Mouse (Mus musculus) thymus, postnatal 14 days (tissue): ENCODE measurements around the gene Tmprss3.

Source experiments
- DNase-seq: peaks from one replicate; pipeline ENCODE4 v3.0.0; 2021

Gene Tmprss3

DNA sequence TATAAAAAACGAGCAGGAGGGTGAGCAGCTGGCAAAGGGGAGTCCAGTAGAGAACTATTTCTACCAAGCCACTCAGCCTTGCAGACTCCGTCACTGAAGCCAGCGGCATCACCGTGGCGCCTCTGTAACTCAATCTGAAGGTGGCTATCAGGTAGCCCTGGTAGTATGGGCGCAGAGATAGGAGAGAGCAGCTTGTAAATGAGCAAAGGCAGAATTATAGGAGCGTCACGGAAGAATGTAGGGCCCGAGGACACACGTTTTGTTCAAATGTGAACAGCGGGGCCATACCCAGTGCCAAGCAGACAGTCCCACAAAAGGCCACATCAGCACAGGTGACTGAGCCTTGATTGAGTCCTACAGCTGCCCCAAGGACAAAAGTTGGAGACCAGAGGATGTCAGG is at the start of gene Tmprss3:
Gene Tmprss3, minus strand, starts transcription at position 101 of the 400 bp plus-strand sequence.
- DNase-seq = no peak

DNA sequence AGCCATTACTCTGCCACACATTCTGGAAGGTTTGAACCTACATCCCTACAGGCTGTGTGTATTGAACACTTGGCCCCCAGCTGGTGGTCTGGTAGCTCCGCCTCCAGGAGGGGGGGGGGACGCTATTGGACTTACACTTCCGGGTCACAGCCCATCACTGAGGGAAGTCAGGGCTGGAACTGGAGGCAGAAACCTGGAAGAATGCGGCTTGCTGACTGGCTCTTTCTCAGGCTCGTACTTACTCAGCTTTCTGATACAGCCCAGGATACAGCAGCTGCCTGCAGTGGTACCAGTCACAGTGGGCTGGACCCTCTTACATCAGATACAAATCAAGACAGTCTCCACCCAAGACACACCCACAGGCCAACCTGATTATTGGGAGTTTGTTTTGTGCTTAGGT is 48.4 kb upstream of the Tmprss3 start:
- DNase-seq = no peak

DNA sequence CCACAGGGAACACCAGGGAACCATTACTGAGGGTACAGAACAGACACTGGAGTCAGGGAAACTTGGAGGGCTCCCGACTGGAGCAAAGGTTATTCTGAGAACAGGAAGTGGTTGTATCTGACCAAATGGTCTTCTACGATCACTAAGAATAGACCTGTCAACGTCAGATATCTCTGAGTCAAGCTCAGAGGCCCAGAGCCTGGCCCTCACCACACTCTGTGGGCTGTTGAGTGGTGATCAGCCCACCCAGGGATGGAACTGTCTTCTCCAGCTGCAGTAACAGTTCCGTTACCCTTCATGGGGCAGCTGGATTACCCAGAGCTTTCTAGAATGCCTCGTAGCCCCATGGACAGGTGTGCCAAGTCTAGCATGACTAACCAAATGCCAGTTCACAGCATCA is 46.5 kb upstream of the Tmprss3 start:
- DNase-seq = no peak

DNA sequence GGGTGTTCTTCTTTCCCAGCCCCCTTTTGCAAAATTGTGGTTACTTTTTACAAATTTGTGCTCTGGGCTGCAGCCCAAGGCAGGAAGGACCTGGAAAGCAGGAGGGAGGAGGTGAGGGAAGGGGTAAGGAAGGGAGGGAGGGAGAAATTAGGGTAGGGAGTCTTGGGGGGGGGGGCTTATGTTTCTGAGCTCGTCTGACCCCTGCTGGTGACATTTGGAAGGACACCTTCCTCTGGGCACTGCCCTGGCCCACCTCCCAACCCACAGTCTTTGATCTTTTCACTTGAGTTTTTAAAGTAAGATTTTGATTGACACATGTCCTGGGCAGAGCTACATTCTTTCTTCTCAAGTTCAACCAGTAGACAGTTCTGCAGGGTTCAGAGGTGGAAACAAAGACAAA is 44.0 kb upstream of the Tmprss3 start:
- DNase-seq = peak; percentile 70

DNA sequence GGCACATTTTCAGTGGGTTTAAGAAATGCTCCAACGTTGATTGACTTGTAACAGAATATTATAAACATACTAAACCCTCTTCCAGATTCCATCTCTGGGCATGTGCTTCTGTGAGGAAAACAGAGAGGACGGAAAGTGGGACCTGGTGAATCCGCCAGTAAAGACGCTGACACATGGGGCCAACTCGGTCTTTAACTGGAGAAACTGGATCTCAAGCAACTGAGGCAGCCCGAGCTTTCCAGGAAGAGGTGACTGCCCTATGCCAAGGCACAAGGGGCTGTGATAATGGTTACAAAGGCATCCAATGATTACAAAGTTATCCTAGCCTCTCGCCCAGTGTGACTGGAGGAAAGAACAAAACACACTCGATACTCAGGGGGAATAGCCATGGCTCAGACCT is 42.4 kb upstream of the Tmprss3 start:
- DNase-seq = no peak

DNA sequence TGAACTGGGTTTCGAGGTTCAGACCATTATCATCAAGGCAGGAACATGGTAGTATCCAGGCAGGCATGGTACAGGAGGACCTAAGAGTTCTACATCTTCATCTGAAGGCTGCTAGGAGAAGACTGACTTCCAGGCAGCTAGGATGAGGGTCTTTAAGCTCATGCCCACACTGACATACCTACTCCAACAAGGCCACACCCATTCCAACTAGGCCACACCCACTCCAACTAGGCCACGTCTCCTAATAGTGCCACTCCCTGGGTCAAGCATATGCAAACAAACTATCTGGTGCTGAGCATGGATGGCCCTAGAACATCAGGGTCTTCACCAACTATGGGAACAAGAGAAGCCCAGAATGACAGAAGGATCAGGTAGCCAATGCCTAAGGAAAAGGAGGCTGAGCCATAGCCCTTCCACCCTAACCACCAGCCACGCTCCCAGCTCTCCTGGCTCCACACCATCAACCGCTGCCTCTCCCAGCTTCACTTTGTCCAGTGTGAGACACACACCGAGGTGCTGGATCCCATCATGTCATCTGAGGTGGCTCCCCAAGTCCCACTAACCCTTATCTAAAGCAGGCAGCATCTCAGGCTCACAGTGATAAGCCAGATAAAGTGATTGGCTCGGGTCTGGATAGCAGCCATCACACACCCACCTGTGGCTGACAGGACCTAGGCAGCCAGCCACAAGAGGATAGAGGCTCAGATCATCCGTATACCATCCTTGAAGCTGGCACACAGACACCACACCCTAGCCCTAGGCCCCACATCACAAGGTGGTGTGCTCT is 39.6 kb upstream of the Tmprss3 start:
- no peak for DNase-seq

DNA sequence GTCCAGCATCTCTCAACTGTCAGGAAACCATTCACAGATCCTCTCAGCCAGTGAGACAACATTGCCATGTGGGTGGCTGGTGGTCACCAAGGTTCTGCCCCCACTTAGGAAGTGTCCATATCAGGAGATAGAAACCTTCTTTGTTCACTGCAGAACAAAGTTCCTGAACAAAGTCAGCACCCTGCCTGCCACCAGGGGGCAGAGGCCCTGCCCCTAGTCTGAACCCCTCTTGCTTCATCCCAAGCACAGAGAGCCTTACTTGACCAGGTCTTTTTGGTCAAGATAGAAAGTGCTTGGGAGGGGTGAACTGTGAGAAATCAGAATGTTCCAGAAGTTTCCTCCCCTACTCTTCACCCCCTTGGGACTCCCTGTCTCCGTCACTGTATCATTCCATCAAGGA is 37.1 kb upstream of the Tmprss3 start:
- peak; percentile 37 for DNase-seq

DNA sequence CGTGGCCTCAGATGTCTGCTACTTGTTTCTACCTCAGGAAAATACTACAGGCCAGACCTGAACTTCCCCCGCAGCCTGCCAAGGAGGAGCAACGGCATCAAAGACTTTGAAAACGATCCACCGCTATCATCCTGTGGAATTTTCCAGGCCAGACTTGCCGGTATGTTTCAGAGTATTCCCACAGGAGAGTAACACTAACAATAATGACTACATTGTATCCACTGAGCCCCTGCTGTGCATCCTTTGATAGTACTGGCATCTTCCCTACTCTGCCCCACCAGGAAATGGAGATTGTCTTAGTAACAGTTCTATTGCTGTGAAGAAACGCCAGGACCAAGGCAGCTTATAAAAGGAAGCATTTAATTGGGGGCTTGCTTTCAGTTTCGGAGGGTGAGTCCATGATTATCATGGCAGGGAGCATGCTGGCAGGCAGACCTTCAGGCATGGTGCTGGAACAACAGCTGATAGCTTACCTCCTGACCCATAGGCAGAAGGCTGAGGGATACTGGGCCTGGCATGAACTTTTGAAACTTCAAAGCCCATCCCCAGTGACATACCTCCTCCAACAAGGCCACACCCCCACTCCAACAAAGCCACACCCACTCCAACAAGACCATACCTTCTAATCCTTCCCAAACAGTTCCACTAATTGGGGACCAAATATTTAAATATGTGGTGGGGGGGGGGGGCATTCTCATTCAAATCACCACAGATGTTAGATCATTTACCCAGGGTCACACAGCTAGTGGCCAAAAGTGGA is 33.7 kb upstream of the Tmprss3 start:
- no peak for DNase-seq

DNA sequence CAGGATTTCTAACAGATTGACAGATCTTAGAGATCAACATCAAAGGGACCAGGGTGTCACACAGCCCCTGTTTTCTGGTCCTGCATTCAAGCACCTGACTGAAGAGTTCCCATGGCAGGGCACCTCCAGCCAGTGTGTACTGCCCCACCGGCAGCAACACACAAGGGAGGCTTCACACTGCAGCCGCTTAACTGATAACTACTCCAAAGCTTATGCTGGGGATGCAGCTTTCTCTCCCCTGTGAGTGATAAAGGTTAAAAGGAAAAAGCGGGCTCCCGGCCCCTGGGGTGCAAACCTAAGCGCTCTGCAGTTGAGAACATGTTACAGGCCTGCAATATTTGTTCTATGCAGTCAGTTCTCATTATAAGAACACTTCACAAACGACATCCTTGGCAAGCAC is 33.0 kb upstream of the Tmprss3 start:
- DNase-seq = no peak

DNA sequence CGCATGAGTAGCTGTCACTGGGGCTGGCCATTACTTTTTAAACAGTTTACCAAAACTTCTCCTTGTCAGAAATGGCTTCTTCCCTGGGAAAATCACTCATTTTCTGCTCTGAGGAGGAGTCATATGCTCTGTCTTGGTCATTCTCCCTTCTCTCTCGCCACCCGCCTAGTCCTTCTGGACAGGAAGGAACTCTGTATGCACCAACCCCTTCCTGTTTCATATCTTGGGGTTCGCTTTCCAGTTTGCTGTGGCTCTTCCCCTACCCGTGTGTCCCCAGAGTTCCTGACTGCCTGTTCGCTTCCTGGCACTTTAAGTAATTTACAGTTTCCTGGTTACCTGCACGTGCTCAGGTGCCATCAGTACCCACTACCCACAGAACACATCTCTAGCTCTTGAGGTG is 28.2 kb upstream of the Tmprss3 start:
- no peak for DNase-seq

DNA sequence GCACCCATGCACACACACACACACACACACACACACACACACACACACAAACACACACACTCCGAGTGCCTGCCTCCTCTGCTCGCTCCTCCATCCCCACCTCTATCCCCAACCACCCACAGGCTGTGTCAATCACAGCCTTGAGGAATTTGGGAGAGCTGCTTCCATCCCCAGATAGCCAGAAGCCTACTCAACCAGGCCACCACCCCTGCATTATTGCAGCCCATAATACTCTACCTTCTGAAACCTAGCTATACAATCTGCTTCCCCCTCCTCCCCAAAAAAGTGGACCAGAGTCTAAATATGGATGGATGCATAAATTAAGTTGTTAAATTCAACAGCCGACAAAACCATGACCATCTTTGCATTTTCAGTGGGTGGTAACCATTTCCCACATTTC is 27.6 kb upstream of the Tmprss3 start:
- DNase-seq = no peak

DNA sequence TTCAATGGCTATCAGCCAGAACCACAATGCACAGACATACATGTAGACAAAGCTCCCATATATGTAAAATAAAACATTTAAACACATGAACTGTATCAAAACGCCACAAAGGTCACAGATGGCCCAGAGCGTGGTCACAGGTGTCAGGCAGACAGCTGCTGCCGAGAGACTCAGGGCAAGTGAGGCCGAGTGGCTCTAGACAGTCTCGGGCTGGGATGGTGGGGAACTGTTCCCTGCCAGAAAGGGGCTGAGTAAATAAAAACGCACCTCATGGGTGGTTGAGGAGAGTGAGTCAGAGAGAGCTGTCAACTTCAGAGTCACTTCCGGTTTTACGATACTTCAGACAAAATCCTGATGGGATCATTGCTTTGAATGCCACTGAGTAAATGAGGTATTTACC is 25.8 kb upstream of the Tmprss3 start:
- DNase-seq = peak; percentile 53

DNA sequence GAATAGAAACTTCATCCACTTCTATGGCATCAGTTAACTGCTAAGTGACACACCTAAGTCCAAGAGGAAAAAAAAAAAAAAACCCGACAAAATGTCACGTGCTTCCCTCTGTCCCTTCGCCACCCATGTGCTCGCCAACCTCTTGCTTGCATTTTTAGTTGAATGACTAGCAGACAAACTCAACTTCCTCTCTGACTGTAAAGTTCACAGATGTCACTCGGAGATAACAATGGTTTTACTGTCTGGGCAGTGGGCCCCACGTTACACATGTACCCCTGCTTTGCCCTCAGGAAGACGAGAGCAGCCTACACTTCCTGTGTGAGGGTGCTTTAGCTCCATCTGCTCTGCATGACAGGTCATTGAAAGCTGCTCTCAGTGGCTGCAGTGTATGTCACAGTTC is 25.1 kb upstream of the Tmprss3 start:
- DNase-seq = peak; percentile 73

DNA sequence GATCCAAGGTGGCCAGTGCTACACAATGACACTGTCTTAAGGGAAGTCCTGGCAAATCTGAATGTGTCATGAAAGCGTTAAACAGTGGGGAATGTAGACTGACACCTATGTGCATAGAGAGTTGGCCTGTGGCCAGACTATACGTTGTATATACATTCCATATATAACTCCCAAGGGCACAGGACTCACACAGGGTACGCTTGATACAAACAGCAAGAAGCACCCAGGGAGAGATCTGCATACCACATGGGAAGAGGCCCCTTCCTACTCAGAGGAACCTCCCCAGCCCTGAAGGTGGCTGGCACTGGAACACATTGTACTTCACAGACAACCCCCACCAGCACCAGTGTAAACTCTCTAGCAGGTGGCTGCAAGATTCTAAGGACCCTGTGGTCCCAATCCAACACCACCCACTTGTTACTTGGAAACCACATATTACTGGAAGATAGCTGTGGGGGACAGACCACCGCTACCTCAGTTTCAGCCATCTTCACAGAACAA is 24.1 kb upstream of the Tmprss3 start:
- DNase-seq = peak; percentile 60

DNA sequence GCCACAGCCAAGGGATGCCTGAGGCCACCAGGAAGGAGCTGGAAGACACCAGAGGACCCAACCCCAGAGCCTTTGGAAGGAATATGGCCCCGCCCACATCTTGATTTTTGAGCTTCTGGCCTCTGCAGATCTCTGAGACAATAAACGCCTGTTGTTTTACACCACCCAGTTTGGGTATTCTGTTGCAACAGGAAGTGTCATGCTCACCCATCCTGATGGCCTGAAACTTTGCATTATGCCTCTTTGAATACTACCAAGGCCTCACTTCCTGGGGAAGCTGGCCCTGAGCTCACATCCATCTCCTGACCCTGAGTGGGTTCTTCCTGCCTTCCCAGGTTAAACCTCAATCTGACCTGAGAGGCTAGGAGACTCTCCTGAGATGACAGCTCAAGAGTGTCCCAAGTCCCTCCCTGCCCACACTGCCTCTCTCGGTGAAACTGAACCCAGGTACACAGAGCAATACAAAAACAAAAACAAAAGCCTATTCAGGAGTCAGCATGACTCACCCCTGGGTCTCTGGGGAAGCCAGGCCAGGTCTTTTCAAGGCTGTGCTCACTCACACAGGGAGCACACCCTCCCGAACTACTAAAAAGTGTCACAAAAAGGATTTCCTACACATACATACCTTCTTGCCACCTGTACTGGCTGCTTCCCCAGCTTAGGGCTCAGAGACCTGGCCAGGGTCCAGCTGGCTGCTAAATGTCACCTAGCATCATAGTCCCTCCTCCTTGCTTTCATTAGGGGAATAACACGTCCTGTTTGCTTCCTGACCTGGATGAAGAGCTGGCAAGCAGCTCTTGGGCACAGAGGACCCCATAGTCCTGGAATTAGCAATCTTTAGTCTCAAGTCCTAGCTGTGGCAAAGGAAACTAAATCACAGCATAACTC is 17.5 kb upstream of the Tmprss3 start:
- no peak for DNase-seq

DNA sequence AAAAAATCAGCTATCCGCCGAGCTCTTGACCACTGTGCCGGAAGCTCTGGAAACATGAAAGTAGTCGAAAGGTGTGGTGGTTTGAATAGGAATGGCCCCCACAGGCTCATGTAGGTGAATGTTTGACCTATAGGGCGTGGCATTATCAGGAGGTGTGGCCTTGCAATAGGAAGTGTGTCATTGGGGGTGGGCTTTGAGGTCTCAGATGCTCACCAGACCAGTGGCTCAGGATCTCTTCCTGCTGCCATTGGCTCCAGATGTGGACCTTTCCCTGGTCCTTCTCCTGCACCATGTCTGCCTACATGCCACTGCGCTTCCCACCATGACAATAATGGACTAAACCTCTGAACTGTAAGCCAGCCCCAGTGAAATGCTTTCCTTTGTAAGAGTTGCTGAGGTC is 13.1 kb upstream of the Tmprss3 start:
- no peak for DNase-seq

DNA sequence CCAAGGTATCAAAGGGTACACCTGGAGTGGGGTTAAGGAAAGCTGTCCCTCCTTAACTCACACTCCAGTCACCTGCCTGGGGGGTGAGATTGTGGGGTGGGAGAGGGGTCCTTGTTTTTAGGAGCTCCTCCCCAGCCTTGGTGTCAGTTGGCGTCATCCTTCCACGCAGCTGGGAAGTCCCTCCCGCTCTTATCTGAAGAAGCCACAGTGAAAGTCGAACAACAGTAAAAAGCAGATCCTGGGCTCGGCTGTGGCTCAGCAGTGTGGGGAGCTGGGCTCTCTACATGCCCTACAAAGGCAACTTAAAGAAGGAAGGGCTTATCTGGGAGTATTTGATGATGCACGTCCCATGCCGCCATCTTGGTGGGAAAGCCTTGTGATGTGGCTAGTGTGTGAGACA is 11.5 kb upstream of the Tmprss3 start:
- no peak for DNase-seq

DNA sequence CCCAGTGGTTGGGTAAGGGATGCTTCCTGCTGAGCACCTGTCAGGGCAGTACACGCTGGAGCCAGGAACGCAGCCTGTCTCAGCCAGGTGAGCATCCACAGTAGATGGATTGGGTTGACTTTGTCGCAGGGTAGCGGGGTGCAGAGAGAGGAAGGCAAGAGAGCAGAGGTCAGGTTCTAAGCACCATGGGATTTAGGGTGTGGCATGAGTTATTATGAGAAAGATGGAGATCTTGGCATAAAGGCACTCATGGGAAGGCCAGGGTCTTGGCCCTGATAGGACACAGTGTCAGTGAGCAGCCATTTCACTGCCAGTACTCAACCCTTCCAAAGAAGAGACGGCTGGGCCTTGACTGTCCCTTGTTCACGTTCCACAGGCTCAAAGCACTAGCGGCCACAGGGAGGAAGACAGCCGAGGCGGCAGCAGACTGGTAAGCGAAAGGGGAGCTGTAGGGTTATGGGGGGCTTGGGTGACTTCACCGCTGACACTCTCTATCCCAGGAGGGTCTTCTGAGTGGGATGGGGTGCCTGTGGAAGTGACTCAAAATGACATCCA is 10.7 kb upstream of the Tmprss3 start:
- peak; percentile 49 for DNase-seq

DNA sequence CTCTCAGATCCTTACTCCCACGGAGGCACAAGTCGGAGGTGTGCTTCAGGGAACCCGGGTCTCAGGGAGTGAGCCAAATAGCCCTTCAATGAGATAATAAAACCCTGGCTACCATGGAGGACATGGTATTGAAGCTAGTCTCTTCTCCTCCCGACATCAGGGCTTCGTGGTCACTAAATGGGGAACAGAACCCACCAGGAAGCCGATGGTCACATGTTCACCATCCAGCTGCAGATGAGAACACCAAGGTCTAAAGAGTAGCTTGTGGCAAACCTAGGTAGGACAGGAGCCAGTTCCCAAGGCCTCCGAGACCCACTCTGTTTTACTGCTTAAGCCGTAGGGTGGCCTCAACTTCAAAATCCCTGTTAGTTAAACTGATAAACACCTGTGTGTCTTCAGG is 9.9 kb upstream of the Tmprss3 start:
- no peak for DNase-seq

DNA sequence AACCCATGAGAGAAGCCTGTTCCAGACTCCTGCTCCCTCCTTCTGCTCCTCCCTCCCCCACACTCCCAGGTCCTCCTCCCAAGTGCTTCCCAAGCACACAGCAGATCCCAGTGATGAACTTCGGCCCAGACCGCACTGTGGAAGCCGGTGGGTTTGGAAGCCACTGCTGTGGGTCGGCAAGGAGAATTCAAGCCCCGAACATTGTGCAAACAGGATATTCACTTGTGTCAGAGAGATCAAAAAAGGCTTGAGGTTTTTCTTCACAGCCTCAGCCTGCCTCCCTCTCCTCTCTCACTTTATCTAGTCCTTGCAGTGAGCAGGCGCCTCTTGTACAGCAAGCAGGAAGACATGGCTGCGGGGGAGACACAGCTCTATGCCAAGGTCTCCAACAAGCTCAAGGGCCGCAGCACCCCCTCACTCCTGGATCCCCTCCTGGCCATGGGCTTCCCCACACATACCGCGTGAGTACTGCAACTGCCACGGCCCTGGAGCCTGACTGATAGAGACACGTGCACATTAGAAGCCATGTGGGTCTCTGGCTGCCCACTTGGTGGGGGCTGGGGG is 9.1 kb upstream of the Tmprss3 start, which contains the start of gene Ubash3a:
Gene Ubash3a, plus strand, starts transcription at position 103 of the 564 bp plus-strand sequence.
- DNase-seq = peak; percentile 84

DNA sequence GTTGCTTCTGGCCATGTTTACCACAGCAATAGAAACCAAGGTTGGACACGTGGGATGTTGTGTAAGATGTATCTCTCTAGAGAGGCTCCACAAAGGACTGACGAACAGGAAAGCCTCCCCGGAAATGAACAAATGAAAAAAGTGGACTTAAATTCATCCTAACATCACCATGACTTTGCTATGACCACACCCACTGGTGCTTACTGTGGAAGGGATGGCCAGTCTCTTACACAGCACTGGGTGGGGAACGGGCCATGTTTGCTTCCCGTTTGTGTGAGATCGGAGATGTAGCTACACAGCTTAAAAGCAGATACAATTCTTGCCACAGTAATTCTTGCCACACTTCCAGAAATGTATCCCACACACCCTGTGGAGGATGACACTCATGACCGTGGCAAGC is 2.5 kb downstream of the Tmprss3 start:
- DNase-seq = no peak

DNA sequence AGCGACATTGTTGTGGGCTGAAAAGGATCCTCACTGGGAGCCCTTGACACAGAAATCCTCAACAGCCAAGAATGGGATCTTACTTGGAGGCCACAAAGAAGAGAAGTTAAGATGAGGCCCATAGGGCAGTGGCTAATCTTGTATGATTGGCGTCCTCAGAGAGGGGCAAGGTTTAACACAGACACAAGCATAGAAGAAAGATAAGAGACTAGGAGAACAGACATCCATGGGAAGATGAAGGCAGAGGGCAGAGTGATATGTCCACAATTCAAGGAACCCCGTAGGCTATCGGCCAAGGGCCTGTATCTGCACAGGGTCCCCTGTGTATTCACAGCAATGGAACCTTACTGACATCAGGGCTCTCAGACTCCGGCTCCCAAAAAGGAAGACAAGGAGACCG is 3.6 kb downstream of the Tmprss3 start:
- no peak for DNase-seq

DNA sequence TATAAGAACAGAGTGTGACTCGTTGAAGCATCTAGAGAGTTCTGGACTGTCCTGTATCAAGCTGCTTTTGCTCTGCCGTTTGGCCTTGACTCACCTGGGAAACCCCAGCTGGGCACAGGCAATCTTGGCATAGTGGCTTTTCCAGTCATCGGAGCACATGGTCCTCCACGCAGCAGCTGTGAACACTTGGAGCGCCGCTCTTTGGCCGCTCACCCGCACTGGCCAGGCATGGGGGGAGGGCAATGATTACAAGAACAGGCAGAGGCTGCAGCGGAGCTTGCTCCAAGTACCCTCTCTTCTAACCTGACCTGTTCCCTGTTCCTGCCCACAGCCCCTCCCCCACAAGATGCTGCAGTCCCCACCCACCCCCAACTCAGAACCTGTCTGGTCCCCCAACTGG is 5.4 kb downstream of the Tmprss3 start:
- no peak for DNase-seq
